Mouse (Mus musculus): ENCODE measurements at regions not wholly inside any gene's neighbourhood (a gene's known extent, or its start where the extent isn't known, plus 50 kb on each side); places are given as distances from the start of the nearest gene placed in this dataset.

- no peak for DNase-seq
Measured at GRCm38 (mm10) chr9:82729646-82730045, 99.7 kb upstream of the Irak1bp1 start.

- no peak for DNase-seq
Measured at GRCm38 (mm10) chr9:82733024-82733585, 96.2 kb upstream of the Irak1bp1 start.

GRCm38 (mm10) chr9:82734959-82735358 lies 94.4 kb upstream of the Irak1bp1 start:
- no peak for DNase-seq

- DNase-seq = no peak
Measured at GRCm38 (mm10) chr9:82759979-82760378, 69.4 kb upstream of the Irak1bp1 start.

- no peak for DNase-seq
Measured at GRCm38 (mm10) chr9:82760682-82761468, 68.5 kb upstream of the Irak1bp1 start.

GRCm38 (mm10) chr9:82763651-82764050 lies 65.7 kb upstream of the Irak1bp1 start:
- DNase-seq = no peak
